Mouse (Mus musculus) bone marrow, adult 2 months (tissue): ENCODE measurements around the gene Ube2v1.

Source experiments
- CTCF ChIP-seq: fragments of 200-500 bp; IDR thresholded peaks from 2 replicates; pipeline ENCODE4 v1.5.1; 2011; ENCODE audit warnings: low read length, control low read depth; ENCODE audit not compliant: control insufficient read depth, insufficient read depth
- POLR2A ChIP-seq: fragments of 200-500 bp; IDR thresholded peaks from 2 replicates; pipeline ENCODE4 v1.6.1; 2011; ENCODE audit warnings: low read depth, mild to moderate bottlenecking, control low read depth, low read length, borderline replicate concordance; ENCODE audit not compliant: control insufficient read depth

DNA sequence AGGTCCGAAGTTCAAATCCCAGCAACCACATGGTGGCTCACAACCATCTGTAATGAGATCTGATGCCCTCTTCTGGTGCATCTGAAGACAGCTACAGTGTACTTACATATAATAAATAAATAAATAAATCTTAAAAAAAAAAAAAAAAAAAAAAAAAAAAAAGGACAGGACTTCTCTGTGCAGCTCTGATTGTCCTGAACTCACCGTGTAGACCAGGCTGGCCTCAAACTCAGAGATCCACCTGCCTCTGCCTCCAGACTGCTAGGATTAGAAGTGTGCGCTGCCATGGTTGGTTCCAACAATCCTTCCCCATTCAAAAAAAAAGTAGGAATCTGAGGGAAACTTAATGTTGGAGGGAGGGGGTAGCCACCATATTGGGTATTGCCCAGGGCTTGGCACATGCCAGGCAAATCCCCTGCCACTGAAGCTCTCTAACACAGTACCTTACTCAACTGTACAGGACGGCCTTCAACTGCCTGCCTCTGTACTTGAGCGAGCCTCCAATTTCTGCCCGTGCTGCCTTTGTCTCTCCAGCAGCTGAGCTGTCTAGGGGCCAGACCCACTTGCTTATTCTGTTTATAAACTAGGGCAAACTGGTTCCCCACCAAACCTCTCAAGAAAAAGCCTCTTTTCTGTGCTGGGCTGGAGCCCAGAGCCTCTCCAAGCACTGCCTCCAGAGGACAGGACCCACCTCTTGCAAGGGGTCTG lies 7.4 kb downstream of the Ube2v1 start:
- TF ChIP-seq CTCF, result no peak
- TF ChIP-seq POLR2A, result no peak
